Mouse (Mus musculus): ENCODE results near the gene Trove2. TPM values are rescaled to one million over a fixed set of nuclear protein-coding genes. Genes with fewer than 3 reads are reported as not detected.

Trove2 gene
- 47.8 and 57.3 TPM in 2 replicates for polyA plus RNA-seq (2016; fragmentation: Nextera tagmentation; extraction: Ambion mirVana)

GRCm38 (mm10) chr1:143776446-143777411 is at the start of gene Trove2, which contains the start of gene Uchl5:
Trove2 (minus strand) TSS chr1:143777068.
Uchl5 (plus strand) TSS chr1:143777272.
- Histone ChIP-seq H3K36me3 (replicated peaks) (no peaks in the 10 kb centered on the region), H3K9ac (peak within 1 kb of the TSS; percentile 82)
- WGBS: under 1% methylated on average over 84 of the region's 84 CpGs

GRCm38 (mm10) chr1:143822677-143823076 is 45.8 kb upstream of the Trove2 start:
- WGBS: 86% methylated on average over 3 of the region's 3 CpGs
- ATAC-seq (ENCODE audit: low FRiP score): no peak
- no peaks in the 10 kb centered on the region for H3K36me3 ChIP-seq (replicated peaks)
- H3K27ac ChIP-seq: no peak overlapping the region
- H3K4me3 ChIP-seq (replicated peaks): no peak overlapping the region
- no peak overlapping the region for H3K9ac ChIP-seq
- no peak overlapping the region for H3K4me2 ChIP-seq
- H3K4me1 ChIP-seq: peaks cover 18% of the 10 kb centered on the region
- H3K27me3 ChIP-seq: no peaks in the 10 kb centered on the region
- H3K9me3 ChIP-seq: no peaks in the 10 kb centered on the region

More at GRCm38 (mm10) chr1:143776446-143777411, at the start of gene Trove2, which contains the start of gene Uchl5:
- H3K4me3 ChIP-seq (replicated peaks): peak within 1 kb of the TSS; percentile 70
- peak within 1 kb of the TSS; percentile 72 for H3K4me2 ChIP-seq
- no peaks in the 10 kb centered on the region for H3K27me3 ChIP-seq
- peak; percentile 97 for ATAC-seq (ENCODE audit: low FRiP score)
- H3K9me3 ChIP-seq: no peaks in the 10 kb centered on the region
- peaks cover 29% of the 10 kb centered on the region for H3K4me1 ChIP-seq
- H3K27ac ChIP-seq: peak within 1 kb of the TSS; percentile 80

GRCm38 (mm10) chr1:143820096-143820877 is 43.4 kb upstream of the Trove2 start:
- peaks cover 18% of the 10 kb centered on the region for H3K4me1 ChIP-seq
- H3K36me3 ChIP-seq (replicated peaks): no peaks in the 10 kb centered on the region
- 40% methylated on average over 2 of the region's 2 CpGs for WGBS
- ATAC-seq (ENCODE audit: low FRiP score): peak; percentile 59
- H3K9ac ChIP-seq: no peak overlapping the region
- H3K27me3 ChIP-seq: no peaks in the 10 kb centered on the region
- H3K4me3 ChIP-seq (replicated peaks): no peak overlapping the region
- H3K9me3 ChIP-seq: no peaks in the 10 kb centered on the region
- no peak overlapping the region for H3K27ac ChIP-seq
- no peak overlapping the region for H3K4me2 ChIP-seq

- Histone ChIP-seq H3K4me1 (no peaks in the 10 kb centered on the region), H3K27me3 (no peaks in the 10 kb centered on the region), H3K9me3 (no peaks in the 10 kb centered on the region)
These were observed 37.0 kb upstream of the Trove2 start for GRCm38 (mm10) chr1:143813676-143814360.

GRCm38 (mm10) chr1:143809062-143809461 is 32.2 kb upstream of the Trove2 start:
- Histone ChIP-seq H3K36me3 (replicated peaks) (no peaks in the 10 kb centered on the region), H3K4me1 (no peaks in the 10 kb centered on the region), H3K27ac (no peak overlapping the region), H3K4me3 (replicated peaks) (no peak overlapping the region), H3K4me2 (no peak overlapping the region), H3K27me3 (no peaks in the 10 kb centered on the region), H3K9ac (no peak overlapping the region), H3K9me3 (no peaks in the 10 kb centered on the region)
- ATAC-seq (ENCODE audit: low FRiP score): no peak
- 92% methylated on average over 6 of the region's 6 CpGs for WGBS

More at GRCm38 (mm10) chr1:143813676-143814360, 37.0 kb upstream of the Trove2 start:
- Histone ChIP-seq H3K27ac (no peak overlapping the region), H3K4me3 (replicated peaks) (no peak overlapping the region), H3K4me2 (no peak overlapping the region), H3K36me3 (replicated peaks) (no peaks in the 10 kb centered on the region), H3K9ac (no peak overlapping the region)
- peak; percentile 89 for ATAC-seq (ENCODE audit: low FRiP score)
- 46% methylated on average over 7 of the region's 7 CpGs for WGBS

- no peaks in the 10 kb centered on the region for H3K36me3 ChIP-seq (replicated peaks)
- 45% methylated on average over 4 of the region's 4 CpGs for WGBS
- no peak overlapping the region for H3K4me2 ChIP-seq
- no peaks in the 10 kb centered on the region for H3K9me3 ChIP-seq
- peak; percentile 83 for ATAC-seq (ENCODE audit: low FRiP score)
- no peaks in the 10 kb centered on the region for H3K27me3 ChIP-seq
- H3K9ac ChIP-seq: no peak overlapping the region
- H3K4me3 ChIP-seq (replicated peaks): no peak overlapping the region
- H3K4me1 ChIP-seq: no peaks in the 10 kb centered on the region
- H3K27ac ChIP-seq: no peak overlapping the region
These were observed 26.7 kb upstream of the Trove2 start for GRCm38 (mm10) chr1:143803537-143803936.

- H3K4me1 ChIP-seq: no peaks in the 10 kb centered on the region
- ATAC-seq (ENCODE audit: low FRiP score): no peak
- peaks cover 8% of the 10 kb centered on the region; the same call in 1 of the 2 replicates for H3K36me3 ChIP-seq (replicated peaks)
- no peak overlapping the region for H3K9ac ChIP-seq
- no peak overlapping the region for H3K4me2 ChIP-seq
- H3K9me3 ChIP-seq: no peaks in the 10 kb centered on the region
- 68% methylated on average over 2 of the region's 2 CpGs for WGBS
- no peak overlapping the region for H3K27ac ChIP-seq
- no peak overlapping the region for H3K4me3 ChIP-seq (replicated peaks)
- H3K27me3 ChIP-seq: no peaks in the 10 kb centered on the region
These were observed 11.8 kb upstream of the Trove2 start for GRCm38 (mm10) chr1:143788584-143789227.

GRCm38 (mm10) chr1:143777558-143778218 is 820 bp upstream of the Trove2 start:
- Histone ChIP-seq H3K36me3 (replicated peaks) (no peaks in the 10 kb centered on the region), H3K4me2 (peak overlapping the region; percentile 72), H3K9ac (peak overlapping the region; percentile 79), H3K9me3 (no peaks in the 10 kb centered on the region), H3K27me3 (no peaks in the 10 kb centered on the region), H3K27ac (peak overlapping the region; percentile 48; the same call in 1 of the 2 replicates), H3K4me3 (replicated peaks) (peak overlapping the region; percentile 70), H3K4me1 (peaks cover 29% of the 10 kb centered on the region)
- peak; percentile 62 for ATAC-seq (ENCODE audit: low FRiP score)
- WGBS: under 1% methylated on average over 39 of the region's 39 CpGs

GRCm38 (mm10) chr1:143773909-143774308 is 3.0 kb downstream of the Trove2 start:
- Histone ChIP-seq H3K9ac (no peak overlapping the region), H3K36me3 (replicated peaks) (peaks cover 14% of the 10 kb centered on the region; the same call in 1 of the 2 replicates), H3K9me3 (no peaks in the 10 kb centered on the region), H3K27ac (no peak overlapping the region), H3K4me2 (no peak overlapping the region), H3K27me3 (no peaks in the 10 kb centered on the region), H3K4me3 (replicated peaks) (no peak overlapping the region), H3K4me1 (peaks cover 32% of the 10 kb centered on the region)
- 86% methylated on average over 6 of the region's 6 CpGs for WGBS
- ATAC-seq (ENCODE audit: low FRiP score): no peak

GRCm38 (mm10) chr1:143773082-143773481 is 3.8 kb downstream of the Trove2 start:
- H3K27ac ChIP-seq: no peak overlapping the region
- no peak for ATAC-seq (ENCODE audit: low FRiP score)
- no peak overlapping the region for H3K4me2 ChIP-seq
- H3K4me3 ChIP-seq (replicated peaks): no peak overlapping the region
- H3K9ac ChIP-seq: no peak overlapping the region
- H3K9me3 ChIP-seq: no peaks in the 10 kb centered on the region
- H3K36me3 ChIP-seq (replicated peaks): peaks cover 14% of the 10 kb centered on the region; the same call in 1 of the 2 replicates
- WGBS: 65% methylated on average over 7 of the region's 7 CpGs
- H3K4me1 ChIP-seq: peaks cover 24% of the 10 kb centered on the region
- H3K27me3 ChIP-seq: no peaks in the 10 kb centered on the region

All from forebrain, embryonic 12.5 days (tissue).